Mouse (Mus musculus) bone marrow macrophage, adult 2 months (primary cell): ENCODE data around the gene Rgs10. TPM values are rescaled to one million over a fixed set of nuclear protein-coding genes. Genes with fewer than 3 reads are reported as not detected.
A peak's percentile ranks its signal among the peaks of the same experiment; 100 is the strongest.

ENCODE experiments used
- H3K27ac ChIP-seq: 2 replicates; pipeline ENCODE4 v1.5.1; 2012; ENCODE audit warnings: low read depth, low read length; ENCODE audit not compliant: insufficient read depth
- H3K4me1 ChIP-seq: 2 replicates; pipeline ENCODE4 v1.6.1; 2012; ENCODE audit warnings: low read length; ENCODE audit not compliant: control insufficient read depth, insufficient read depth
- H3K4me3 ChIP-seq: 2 replicates; pipeline ENCODE4 v1.5.1; 2012; ENCODE audit warnings: mild to moderate bottlenecking, low read length, moderate library complexity; ENCODE audit not compliant: insufficient read depth
- CTCF ChIP-seq: IDR thresholded peaks from 2 replicates; pipeline ENCODE4 v1.5.1; 2012; ENCODE audit warnings: low read depth, mild to moderate bottlenecking, low read length, moderate library complexity
- POLR2A ChIP-seq: IDR thresholded peaks from 2 replicates; pipeline ENCODE4 v1.6.1; 2012; ENCODE audit warnings: mild to moderate bottlenecking, low read depth, low read length, borderline replicate concordance
- polyA plus RNA-seq: library from polyadenylated mRNA; stranded (reverse); fragments of >200 nt; gene quantifications from 2 replicates; pipeline ENCODE4 v1.2.4, GENCODE M21; 2012; ENCODE audit not compliant: missing spikeins, insufficient read depth, insufficient read length

Rgs10 gene
- polyA plus RNA-seq, 1 experiment, result 731 TPM

GRCm38 (mm10) chr7:128359741-128360140, 58.8 kb downstream of the Rgs10 start:
- TF ChIP-seq CTCF, result no peak; the same call in 1 of the 2 replicates
- TF ChIP-seq POLR2A, result no peak
- Histone ChIP-seq H3K4me3 (no peak overlapping the region), H3K27ac (peak overlapping the region; percentile 63), H3K4me1 (peaks cover 35% of the 10 kb centered on the region)

- TF ChIP-seq POLR2A (no peak), CTCF (no peak)
- Histone ChIP-seq H3K27ac (peak overlapping the region; percentile 63), H3K4me1 (peaks cover 33% of the 10 kb centered on the region), H3K4me3 (no peak overlapping the region)
Measured at GRCm38 (mm10) chr7:128359164-128359563, 59.4 kb downstream of the Rgs10 start.

GRCm38 (mm10) chr7:128358741-128359140, 59.8 kb downstream of the Rgs10 start:
- Histone ChIP-seq H3K27ac (peak overlapping the region; percentile 32), H3K4me1 (peaks cover 31% of the 10 kb centered on the region), H3K4me3 (no peak overlapping the region)
- TF ChIP-seq POLR2A (no peak), CTCF (no peak)

GRCm38 (mm10) chr7:128356868-128357755, 61.4 kb downstream of the Rgs10 start:
- Histone ChIP-seq H3K4me1 (peaks cover 27% of the 10 kb centered on the region), H3K27ac (no peak overlapping the region), H3K4me3 (no peak overlapping the region)
- TF ChIP-seq POLR2A (no peak), CTCF (no peak)

- H3K27ac ChIP-seq, result no peak overlapping the region
- TF ChIP-seq CTCF, result no peak
- TF ChIP-seq POLR2A, result no peak
- peaks cover 26% of the 10 kb centered on the region for H3K4me1 ChIP-seq
- H3K4me3 ChIP-seq, result no peak overlapping the region
Measured at GRCm38 (mm10) chr7:128355463-128355862, 63.1 kb downstream of the Rgs10 start.

- peaks cover 10% of the 10 kb centered on the region for H3K4me1 ChIP-seq
- no peak overlapping the region for H3K27ac ChIP-seq
- no peak overlapping the region for H3K4me3 ChIP-seq
- TF ChIP-seq POLR2A (no peak), CTCF (no peak)
Measured at GRCm38 (mm10) chr7:128352721-128353120, 65.8 kb downstream of the Rgs10 start.

GRCm38 (mm10) chr7:128351176-128351575, 67.4 kb downstream of the Rgs10 start:
- H3K4me1 ChIP-seq, result peaks cover 10% of the 10 kb centered on the region
- TF ChIP-seq POLR2A (no peak), CTCF (no peak)

GRCm38 (mm10) chr7:128350316-128350715, 68.2 kb downstream of the Rgs10 start:
- TF ChIP-seq POLR2A (no peak), CTCF (no peak)
- Histone ChIP-seq H3K4me1 (peaks cover 10% of the 10 kb centered on the region), H3K27ac (no peak overlapping the region), H3K4me3 (no peak overlapping the region)

More at GRCm38 (mm10) chr7:128351176-128351575, 67.4 kb downstream of the Rgs10 start:
- Histone ChIP-seq H3K4me3 (no peak overlapping the region), H3K27ac (no peak overlapping the region)

- Histone ChIP-seq H3K4me3 (no peak overlapping the region), H3K27ac (no peak overlapping the region), H3K4me1 (peaks cover 11% of the 10 kb centered on the region)
- TF ChIP-seq CTCF (no peak), POLR2A (no peak)
Measured at GRCm38 (mm10) chr7:128349751-128350150, 68.8 kb downstream of the Rgs10 start.

- Histone ChIP-seq H3K27ac (no peak overlapping the region), H3K4me1 (peaks cover 13% of the 10 kb centered on the region), H3K4me3 (no peak overlapping the region)
- TF ChIP-seq POLR2A (no peak), CTCF (no peak)
Measured at GRCm38 (mm10) chr7:128348608-128349007, 70.0 kb downstream of the Rgs10 start.

GRCm38 (mm10) chr7:128346991-128347390, 71.6 kb downstream of the Rgs10 start:
- Histone ChIP-seq H3K27ac (no peak overlapping the region), H3K4me3 (no peak overlapping the region), H3K4me1 (peaks cover 13% of the 10 kb centered on the region)
- no peak for TF ChIP-seq CTCF
- no peak for TF ChIP-seq POLR2A
